Mouse (Mus musculus) hindbrain, postnatal 0 days (tissue): Measurements from ENCODE around the gene Fasn. TPM values are rescaled to one million over a fixed set of nuclear protein-coding genes. Genes with fewer than 3 reads are reported as not detected.

Experiments used
- ATAC-seq: fragments of 200-750 bp; cut with Nextera tagmentation; 2 replicates; pipeline ENCODE4 v1.8.0; 2017; ENCODE audit warnings: mild to moderate bottlenecking, moderate TSS enrichment, moderate library complexity
- DNase-seq: peaks from one replicate; pipeline ENCODE4 v3.0.0-alpha.2; 2015; ENCODE audit warnings: low spot score
- H3K27ac ChIP-seq: fragments of 300-500 bp; sonication (generic); 2 replicates; pipeline ENCODE4 v1.5.1; 2014; ENCODE audit warnings: mild to moderate bottlenecking
- H3K27me3 ChIP-seq: fragments of 300-500 bp; sonication (generic); 2 replicates; pipeline ENCODE4 v1.6.1; 2014; ENCODE audit warnings: low read length, mixed read lengths; ENCODE audit not compliant: insufficient read depth
- H3K36me3 ChIP-seq: fragments of 300-500 bp; sonication (generic); 2 replicates; pipeline ENCODE4 v1.6.1; 2014; ENCODE audit warnings: low read length, mixed read lengths; ENCODE audit not compliant: insufficient read depth
- H3K4me1 ChIP-seq: fragments of 300-500 bp; sonication (generic); 2 replicates; pipeline ENCODE4 v1.6.1; 2014; ENCODE audit warnings: antibody characterized with exemption, low read length, mixed read lengths; ENCODE audit not compliant: insufficient read depth
- H3K4me2 ChIP-seq: fragments of 300-500 bp; sonication (generic); 2 replicates; pipeline ENCODE4 v1.6.1; 2014; ENCODE audit warnings: low read depth, mild to moderate bottlenecking, low read length, moderate library complexity, mixed read lengths
- H3K4me3 ChIP-seq: fragments of 300-500 bp; sonication (generic); 2 replicates; pipeline ENCODE4 v1.5.1; 2014; ENCODE audit warnings: low read length
- H3K9ac ChIP-seq: fragments of 300-500 bp; sonication (generic); replicated peaks from 2 replicates; pipeline ENCODE4 v1.6.1; 2014; ENCODE audit warnings: mild to moderate bottlenecking, low read length, moderate library complexity, mixed read lengths
- H3K9me3 ChIP-seq: fragments of 300-500 bp; sonication (generic); 2 replicates; pipeline ENCODE4 v1.6.1; 2016; ENCODE audit warnings: low read length, mixed read lengths
- CTCF ChIP-seq: IDR thresholded peaks from 2 replicates; pipeline ENCODE4 v1.5.1; 2016; ENCODE audit warnings: antibody characterized with exemption, control low read depth, low read depth
- WGBS: fragments of 180-500 bp; shearing (Covaris S2); extraction: QIAGEN DNeasy Blood & Tissue Kit; methylation state at CpG from one replicate; pipeline ENCODE4 v1.1.7; 2014; 5-methylcytosine and 5-hydroxymethylcytosine counted together
- polyA plus RNA-seq: library from polyadenylated mRNA; unstranded; fragments of >200 nt; fragmentation: Nextera tagmentation; extraction: Ambion mirVana; gene quantifications from 2 replicates; pipeline ENCODE4 v1.2.1, GENCODE M21; 2015
- total RNA-seq: library from RNA; depleted of rRNA; stranded (reverse); fragments of >200 nt; gene quantifications from 2 replicates; pipeline ENCODE4 v1.2.3, GENCODE M21; 2014; rRNA removed

Gene Fasn
- total and polyA plus RNA-seq, 2 experiments from 2014 or later = 54.4 to 499 TPM

- no peak overlapping the region for H3K9ac ChIP-seq
- no peak overlapping the region for H3K4me2 ChIP-seq
- 0 out of 2 replicates have a peak, but pooled peaks cover 4% of the 10 kb centered on the region for H3K9me3 ChIP-seq
- no peak overlapping the region for H3K27ac ChIP-seq
- H3K27me3 ChIP-seq = no peaks in the 10 kb centered on the region
- H3K36me3 ChIP-seq = no peaks in the 10 kb centered on the region
- ATAC-seq (no peak), DNase-seq (no peak)
- TF ChIP-seq CTCF = no peak
- no peak overlapping the region for H3K4me3 ChIP-seq
- H3K4me1 ChIP-seq = no peaks in the 10 kb centered on the region
- 68% methylated on average over 14 of the region's 14 CpGs for WGBS
These were observed 62.3 kb downstream of the Fasn start for GRCm38 (mm10) chr11:120761811-120762671.

- H3K4me2 ChIP-seq = no peak overlapping the region
- DNase-seq (no peak), ATAC-seq (no peak)
- 81% methylated on average over 9 of the region's 9 CpGs for WGBS
- no peak overlapping the region for H3K9ac ChIP-seq
- H3K4me1 ChIP-seq = no peaks in the 10 kb centered on the region
- no peak overlapping the region for H3K4me3 ChIP-seq
- no peaks in the 10 kb centered on the region for H3K36me3 ChIP-seq
- H3K9me3 ChIP-seq = 0 out of 2 replicates have a peak, but pooled peaks cover 4% of the 10 kb centered on the region
- H3K27ac ChIP-seq = no peak overlapping the region
- H3K27me3 ChIP-seq = no peaks in the 10 kb centered on the region
- no peak for TF ChIP-seq CTCF
These were observed 64.1 kb downstream of the Fasn start for GRCm38 (mm10) chr11:120760236-120760635.

Other genes with a start within 250 kb of the Fasn start
- 252 and 297 TPM in 2 replicates for gene Arhgdia, start 242.9 kb downstream of the Fasn start, total RNA-seq
- gene Arhgdia, start 242.9 kb downstream of the Fasn start, polyA plus RNA-seq = 403 and 425 TPM in 2 replicates
- 95.2 and 114 TPM in 2 replicates for gene Alyref, start 226.2 kb downstream of the Fasn start, total RNA-seq
- 185 and 189 TPM in 2 replicates for gene Alyref, start 226.2 kb downstream of the Fasn start, polyA plus RNA-seq
- 38.0 and 39.6 TPM in 2 replicates for gene Anapc11, start 226.1 kb downstream of the Fasn start, total RNA-seq
- gene Anapc11, start 226.1 kb downstream of the Fasn start, polyA plus RNA-seq = 198 and 200 TPM in 2 replicates
- 0.78 TPM in 1 of 2 replicates, not detected in the other for gene Npb, start 216.1 kb downstream of the Fasn start, total RNA-seq
- 1.8 and 3.0 TPM in 2 replicates for gene Npb, start 216.1 kb downstream of the Fasn start, polyA plus RNA-seq
- 120 and 142 TPM in 2 replicates for gene Pcyt2, start 206.6 kb downstream of the Fasn start, total RNA-seq
- 125 and 143 TPM in 2 replicates for gene Pcyt2, start 206.6 kb downstream of the Fasn start, polyA plus RNA-seq
- 30.8 and 32.8 TPM in 2 replicates for gene Sirt7, start 199.3 kb downstream of the Fasn start, total RNA-seq
- 32.3 and 38.3 TPM in 2 replicates for gene Sirt7, start 199.3 kb downstream of the Fasn start, polyA plus RNA-seq
- gene Mafg, start 190.9 kb downstream of the Fasn start, total RNA-seq = 35.9 and 39.3 TPM in 2 replicates
- 36.5 and 38.9 TPM in 2 replicates for gene Mafg, start 190.9 kb downstream of the Fasn start, polyA plus RNA-seq
- gene Pycr1, start 180.8 kb downstream of the Fasn start, total RNA-seq = 9.0 and 9.3 TPM in 2 replicates
- gene Pycr1, start 180.8 kb downstream of the Fasn start, polyA plus RNA-seq = 13.2 and 13.8 TPM in 2 replicates
- 1.4 and 1.5 TPM in 2 replicates for gene Myadml2, start 176.4 kb downstream of the Fasn start, total RNA-seq
- 1.3 and 1.5 TPM in 2 replicates for gene Myadml2, start 176.4 kb downstream of the Fasn start, polyA plus RNA-seq
- 6.9 and 10.3 TPM in 2 replicates for gene Notum, start 163.4 kb downstream of the Fasn start, total RNA-seq
- gene Notum, start 163.4 kb downstream of the Fasn start, polyA plus RNA-seq = 3.0 and 4.1 TPM in 2 replicates
- 105 and 130 TPM in 2 replicates for gene Aspscr1, start 151.6 kb downstream of the Fasn start, total RNA-seq
- 143 and 148 TPM in 2 replicates for gene Aspscr1, start 151.6 kb downstream of the Fasn start, polyA plus RNA-seq
- 57.6 and 78.6 TPM in 2 replicates for gene Cenpx, start 110.8 kb downstream of the Fasn start, total RNA-seq
- 99.7 and 100 TPM in 2 replicates for gene Cenpx, start 110.8 kb downstream of the Fasn start, polyA plus RNA-seq
- 35.4 and 49.1 TPM in 2 replicates for gene Lrrc45, start 110.6 kb downstream of the Fasn start, total RNA-seq
- 41.7 and 44.3 TPM in 2 replicates for gene Lrrc45, start 110.6 kb downstream of the Fasn start, polyA plus RNA-seq
- gene Rac3, start 103.1 kb downstream of the Fasn start, total RNA-seq = 669 and 698 TPM in 2 replicates
- 593 and 639 TPM in 2 replicates for gene Rac3, start 103.1 kb downstream of the Fasn start, polyA plus RNA-seq
- 16.1 and 17.6 TPM in 2 replicates for gene Dcxr, start 97.3 kb downstream of the Fasn start, total RNA-seq
- 20.2 and 21.3 TPM in 2 replicates for gene Dcxr, start 97.3 kb downstream of the Fasn start, polyA plus RNA-seq
- gene Cbr2, start 92.4 kb downstream of the Fasn start, total RNA-seq = 4.7 and 6.1 TPM in 2 replicates
- 3.5 and 4.0 TPM in 2 replicates for gene Cbr2, start 92.4 kb downstream of the Fasn start, polyA plus RNA-seq
- 0.42 and 1.3 TPM in 2 replicates for gene Hmga1b, start 61.8 kb downstream of the Fasn start, total RNA-seq
- 1.9 and 2.5 TPM in 2 replicates for gene Hmga1b, start 61.8 kb downstream of the Fasn start, polyA plus RNA-seq
- gene Rfng, start 40.3 kb downstream of the Fasn start, total RNA-seq = 93.6 and 97.0 TPM in 2 replicates
- 94.6 and 107 TPM in 2 replicates for gene Rfng, start 40.3 kb downstream of the Fasn start, polyA plus RNA-seq
- gene Gps1, start 40.3 kb downstream of the Fasn start, total RNA-seq = 304 and 314 TPM in 2 replicates
- 234 and 242 TPM in 2 replicates for gene Gps1, start 40.3 kb downstream of the Fasn start, polyA plus RNA-seq
- 36.3 and 48.5 TPM in 2 replicates for gene Dus1l, start 28.1 kb downstream of the Fasn start, total RNA-seq
- 40.4 and 42.2 TPM in 2 replicates for gene Dus1l, start 28.1 kb downstream of the Fasn start, polyA plus RNA-seq
- 4.2 and 7.1 TPM in 2 replicates for gene Ccdc57, start 108.3 kb upstream of the Fasn start, total RNA-seq
- gene Ccdc57, start 108.3 kb upstream of the Fasn start, polyA plus RNA-seq = 4.8 and 5.6 TPM in 2 replicates
- gene Slc16a3, start 123.9 kb upstream of the Fasn start, total RNA-seq = 22.9 and 24.9 TPM in 2 replicates
- 6.4 and 7.8 TPM in 2 replicates for gene Slc16a3, start 123.9 kb upstream of the Fasn start, polyA plus RNA-seq
- gene Csnk1d, start 166.8 kb upstream of the Fasn start, total RNA-seq = 95.2 and 100 TPM in 2 replicates
- gene Csnk1d, start 166.8 kb upstream of the Fasn start, polyA plus RNA-seq = 97.7 and 102 TPM in 2 replicates
- gene Cd7, start 214.9 kb upstream of the Fasn start, total RNA-seq = not detected in 2 replicates
- 0.24 TPM in 1 of 2 replicates, not detected in the other for gene Cd7, start 214.9 kb upstream of the Fasn start, polyA plus RNA-seq
- not detected in 2 replicates for gene Sectm1b, start 239.0 kb upstream of the Fasn start, total RNA-seq
- gene Sectm1b, start 239.0 kb upstream of the Fasn start, polyA plus RNA-seq = not detected in 2 replicates